Mouse (Mus musculus): Measurements from ENCODE around the gene Nudt6. TPM values are rescaled to one million over a fixed set of nuclear protein-coding genes. Genes with fewer than 3 reads are reported as not detected.

The Nudt6 gene
- polyA plus RNA-seq, 1 experiment: 9.3 TPM

DNA sequence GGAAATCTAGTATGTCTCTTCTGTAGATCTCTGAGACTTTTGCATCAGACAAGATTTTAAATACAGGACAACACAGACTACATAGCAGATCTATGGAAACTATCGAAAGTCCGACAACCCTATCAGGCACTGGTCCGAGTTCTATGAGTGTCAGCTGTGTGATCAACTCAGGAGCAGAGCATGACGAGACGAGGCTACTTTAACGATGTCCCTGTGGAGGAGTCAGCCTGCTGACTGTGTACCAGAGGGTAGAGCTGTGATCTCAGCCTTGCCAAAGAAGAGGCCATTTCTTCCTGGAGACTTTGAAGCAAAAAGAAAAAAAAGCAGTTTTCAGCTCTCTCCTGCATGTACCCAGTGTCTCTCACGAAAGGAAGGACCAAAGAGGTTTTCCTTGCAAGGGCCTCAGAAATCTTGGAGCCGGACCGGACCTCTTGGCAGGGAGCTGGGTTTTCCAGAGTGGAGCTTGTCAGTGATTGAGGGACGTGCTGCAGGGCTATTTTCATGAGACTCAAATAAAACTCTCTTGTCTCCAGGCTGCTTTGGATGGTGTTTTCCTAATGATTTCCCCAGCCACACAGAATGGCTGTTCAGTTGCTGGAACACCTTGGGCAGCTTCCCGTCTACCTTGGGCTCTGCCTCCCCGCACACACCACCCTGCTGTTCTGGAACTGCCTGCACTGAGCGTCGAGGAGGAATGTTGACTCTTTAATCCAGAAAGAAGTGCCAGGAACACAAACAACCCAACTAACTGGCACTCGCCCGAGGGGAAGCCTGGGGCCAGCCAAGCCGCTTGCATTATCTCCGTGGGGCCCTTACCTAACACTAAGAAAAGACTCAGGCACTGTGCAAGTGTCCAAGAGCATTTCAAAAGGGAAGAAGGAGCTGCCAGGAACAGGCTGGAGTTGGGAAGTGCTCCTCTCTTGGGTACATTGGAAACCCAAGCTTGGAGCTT lies 39.8 kb downstream of the Nudt6 start:
- 19% methylated on average over 18 of the region's 18 CpGs for WGBS
- no peak overlapping the region for H3K4me3 ChIP-seq (replicated peaks; ENCODE audit: insufficient read depth, low read depth, low read length)
- no peaks in the 10 kb centered on the region for H3K27me3 ChIP-seq (ENCODE audit: control insufficient read depth, insufficient read depth, low read length)
- peak in 1 of 2 experiments; percentile 24 for DNase-seq
- H3K27ac ChIP-seq (ENCODE audit: insufficient read depth, low read length): no peak overlapping the region
- TF ChIP-seq CTCF (IDR thresholded peaks at IDR 0.05; ENCODE audit: borderline replicate concordance, insufficient read depth, low read depth, low read length) (no peak), POLR2A (IDR thresholded peaks at IDR 0.05; ENCODE audit: borderline replicate concordance, insufficient read depth, low read length) (no peak)
- H3K4me1 ChIP-seq (ENCODE audit: control insufficient read depth, insufficient read depth, low read length): no peaks in the 10 kb centered on the region

GRCm38 (mm10) chr3:37379201-37379600 lies 40.8 kb downstream of the Nudt6 start:
- TF ChIP-seq CTCF (IDR thresholded peaks at IDR 0.05; ENCODE audit: borderline replicate concordance, insufficient read depth, low read depth, low read length): no peak
- no peak for TF ChIP-seq POLR2A (IDR thresholded peaks at IDR 0.05; ENCODE audit: borderline replicate concordance, insufficient read depth, low read length)
- no peaks in the 10 kb centered on the region for H3K4me1 ChIP-seq (ENCODE audit: control insufficient read depth, insufficient read depth, low read length)
- H3K27ac ChIP-seq (ENCODE audit: insufficient read depth, low read length): no peak overlapping the region
- no peak for DNase-seq
- no peaks in the 10 kb centered on the region for H3K27me3 ChIP-seq (ENCODE audit: control insufficient read depth, insufficient read depth, low read length)
- 88% methylated on average over 14 of the region's 14 CpGs for whole genome bisulfite sequencing
- H3K4me3 ChIP-seq (replicated peaks; ENCODE audit: insufficient read depth, low read depth, low read length): no peak overlapping the region

GRCm38 (mm10) chr3:37378412-37378811 lies 41.6 kb downstream of the Nudt6 start:
- DNase-seq: no peak
- no peak for TF ChIP-seq POLR2A (IDR thresholded peaks at IDR 0.05; ENCODE audit: borderline replicate concordance, insufficient read depth, low read length)
- TF ChIP-seq CTCF (IDR thresholded peaks at IDR 0.05; ENCODE audit: borderline replicate concordance, insufficient read depth, low read depth, low read length): no peak
- 60% methylated on average over 6 of the region's 6 CpGs for WGBS
- Histone ChIP-seq H3K27ac (ENCODE audit: insufficient read depth, low read length) (no peak overlapping the region), H3K4me1 (ENCODE audit: control insufficient read depth, insufficient read depth, low read length) (no peaks in the 10 kb centered on the region), H3K27me3 (ENCODE audit: control insufficient read depth, insufficient read depth, low read length) (no peaks in the 10 kb centered on the region), H3K4me3 (replicated peaks; ENCODE audit: insufficient read depth, low read depth, low read length) (no peak overlapping the region)

DNA sequence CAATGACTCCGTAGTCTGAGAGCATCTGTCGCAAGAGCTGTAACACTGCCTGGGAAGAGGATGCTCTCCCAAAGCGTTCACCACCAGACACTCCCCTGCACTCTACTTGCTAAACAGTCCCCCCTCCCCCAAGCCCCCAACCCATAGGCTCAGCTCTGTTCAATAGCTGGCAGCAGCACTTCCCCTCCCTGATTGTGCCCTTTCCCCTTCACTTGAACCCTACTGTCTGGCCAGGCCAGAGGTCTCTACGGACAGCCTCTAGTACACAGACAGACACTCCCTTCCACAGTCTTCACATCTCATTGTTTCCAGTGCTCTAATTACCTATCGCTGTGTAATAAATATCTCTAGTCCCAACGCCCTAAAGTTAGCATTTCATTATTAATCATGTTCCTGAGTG lies 42.1 kb downstream of the Nudt6 start:
- Histone ChIP-seq H3K27ac (ENCODE audit: insufficient read depth, low read length) (no peak overlapping the region), H3K4me3 (replicated peaks; ENCODE audit: insufficient read depth, low read depth, low read length) (no peak overlapping the region), H3K27me3 (ENCODE audit: control insufficient read depth, insufficient read depth, low read length) (no peaks in the 10 kb centered on the region), H3K4me1 (ENCODE audit: control insufficient read depth, insufficient read depth, low read length) (no peaks in the 10 kb centered on the region)
- DNase-seq: no peak
- 83% methylated on average over 6 of the region's 6 CpGs for WGBS
- no peak for TF ChIP-seq CTCF (IDR thresholded peaks at IDR 0.05; ENCODE audit: borderline replicate concordance, insufficient read depth, low read depth, low read length)
- TF ChIP-seq POLR2A (IDR thresholded peaks at IDR 0.05; ENCODE audit: borderline replicate concordance, insufficient read depth, low read length): no peak

GRCm38 (mm10) chr3:37373712-37374111 lies 46.3 kb downstream of the Nudt6 start:
- 89% methylated on average over 11 of the region's 11 CpGs for WGBS
- no peak overlapping the region for H3K4me3 ChIP-seq (replicated peaks; ENCODE audit: insufficient read depth, low read depth, low read length)
- H3K27ac ChIP-seq (ENCODE audit: insufficient read depth, low read length): no peak overlapping the region
- no peaks in the 10 kb centered on the region for H3K27me3 ChIP-seq (ENCODE audit: control insufficient read depth, insufficient read depth, low read length)
- no peak for TF ChIP-seq POLR2A (IDR thresholded peaks at IDR 0.05; ENCODE audit: borderline replicate concordance, insufficient read depth, low read length)
- no peak for TF ChIP-seq CTCF (IDR thresholded peaks at IDR 0.05; ENCODE audit: borderline replicate concordance, insufficient read depth, low read depth, low read length)
- no peaks in the 10 kb centered on the region for H3K4me1 ChIP-seq (ENCODE audit: control insufficient read depth, insufficient read depth, low read length)
- no peak for DNase-seq

DNA sequence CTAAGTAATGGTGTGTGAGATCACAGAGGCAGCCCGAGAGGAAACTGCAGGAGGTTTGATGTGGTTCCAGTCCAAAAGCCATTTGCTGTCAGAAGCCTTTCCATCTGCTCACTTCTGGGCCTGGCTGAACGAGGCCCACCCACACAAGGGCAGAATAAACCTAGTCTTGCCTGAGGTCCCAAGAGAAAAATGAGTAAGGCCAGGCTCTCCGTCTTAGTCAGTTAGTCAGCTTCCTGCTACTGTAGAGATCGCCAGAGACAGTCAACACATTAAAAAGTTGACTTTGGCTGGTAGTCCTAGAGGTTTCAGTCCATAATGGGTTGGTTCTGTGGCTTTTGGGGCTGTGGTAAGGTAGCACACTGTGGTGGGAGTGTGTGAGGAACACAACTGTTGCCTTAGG lies 49.6 kb downstream of the Nudt6 start:
- Histone ChIP-seq H3K4me1 (ENCODE audit: control insufficient read depth, insufficient read depth, low read length) (no peaks in the 10 kb centered on the region), H3K27me3 (ENCODE audit: control insufficient read depth, insufficient read depth, low read length) (no peaks in the 10 kb centered on the region), H3K4me3 (replicated peaks; ENCODE audit: insufficient read depth, low read depth, low read length) (no peak overlapping the region), H3K27ac (ENCODE audit: insufficient read depth, low read length) (no peak overlapping the region)
- WGBS: 39% methylated on average over 4 of the region's 4 CpGs
- DNase-seq: no peak
- TF ChIP-seq CTCF (IDR thresholded peaks at IDR 0.05; ENCODE audit: borderline replicate concordance, insufficient read depth, low read depth, low read length) (no peak), POLR2A (IDR thresholded peaks at IDR 0.05; ENCODE audit: borderline replicate concordance, insufficient read depth, low read length) (no peak)

DNA sequence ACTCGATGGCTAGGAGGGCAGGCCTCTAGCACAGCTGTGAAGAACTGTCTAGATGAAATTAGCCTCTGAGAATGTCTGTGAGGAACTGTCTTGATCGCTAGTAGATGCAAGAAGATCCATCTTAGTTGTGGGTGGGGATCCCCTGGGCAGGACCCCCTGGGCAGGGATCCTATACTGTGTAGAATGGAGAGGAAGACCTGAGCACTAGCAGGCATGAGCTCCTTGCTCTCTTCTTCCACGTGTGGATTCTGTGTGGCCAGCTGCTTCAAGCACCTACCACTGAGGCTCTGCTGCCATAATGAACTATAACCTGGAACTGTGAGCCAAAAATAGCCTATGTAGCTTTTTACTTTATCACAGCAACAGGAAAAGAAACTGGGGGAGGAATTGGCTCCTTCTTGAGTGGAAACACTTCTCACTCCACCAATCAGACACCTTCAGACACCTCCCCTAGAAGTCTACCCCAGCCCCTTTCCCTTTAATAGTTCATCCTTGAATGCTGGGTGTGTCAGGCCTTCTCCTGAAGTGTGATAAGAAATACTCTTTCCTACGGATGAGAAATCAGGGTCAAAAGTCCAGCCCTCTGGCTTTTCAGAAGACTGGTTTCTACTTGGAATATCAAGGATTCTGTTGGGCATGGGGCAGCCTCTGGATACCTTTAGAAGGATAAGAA lies 53.5 kb downstream of the Nudt6 start:
- TF ChIP-seq POLR2A (IDR thresholded peaks at IDR 0.05; ENCODE audit: borderline replicate concordance, insufficient read depth, low read length) (no peak), CTCF (IDR thresholded peaks at IDR 0.05; ENCODE audit: borderline replicate concordance, insufficient read depth, low read depth, low read length) (no peak)
- no peak overlapping the region for H3K27ac ChIP-seq (ENCODE audit: insufficient read depth, low read length)
- no peaks in the 10 kb centered on the region for H3K4me1 ChIP-seq (ENCODE audit: control insufficient read depth, insufficient read depth, low read length)
- no peak overlapping the region for H3K4me3 ChIP-seq (replicated peaks; ENCODE audit: insufficient read depth, low read depth, low read length)
- DNase-seq: no peak
- 75% methylated on average over 4 of the region's 4 CpGs for WGBS
- H3K27me3 ChIP-seq (ENCODE audit: control insufficient read depth, insufficient read depth, low read length): no peaks in the 10 kb centered on the region
